Mouse (Mus musculus) megakaryocyte progenitor cell, adult 5-6 weeks (primary cell): Measurements from ENCODE around the gene Alyref. TPM values are rescaled to one million over a fixed set of nuclear protein-coding genes. Genes with fewer than 3 reads are reported as not detected.
"Not testable (repeated sequence)": the region's sequence is repeated elsewhere in the genome, so short reads cannot be mapped to it uniquely, and the experiment has no call there.

Source experiments
- ATAC-seq: replicated peaks from 2 replicates; pipeline ENCODE4 v1.8.0; 2016; ENCODE audit warnings: mild to moderate bottlenecking, moderate TSS enrichment, inconsistent platforms; ENCODE audit not compliant: poor library complexity
- total RNA-seq, 2 experiments: library from RNA; stranded (forward) in 1 of 2; stranded (reverse) in 1 of 2; fragments of 157-497, 149-512 nt in 1 of 2; fragments of 200-1000 nt in 1 of 2; gene quantifications; 2 replicates each; pipeline versions ENCODE4 v1.2.3 to v1.2.4; 2015 to 2017

The Alyref gene
- total RNA-seq, 2 experiments from 2014 or later: 227 to 266 TPM

DNA sequence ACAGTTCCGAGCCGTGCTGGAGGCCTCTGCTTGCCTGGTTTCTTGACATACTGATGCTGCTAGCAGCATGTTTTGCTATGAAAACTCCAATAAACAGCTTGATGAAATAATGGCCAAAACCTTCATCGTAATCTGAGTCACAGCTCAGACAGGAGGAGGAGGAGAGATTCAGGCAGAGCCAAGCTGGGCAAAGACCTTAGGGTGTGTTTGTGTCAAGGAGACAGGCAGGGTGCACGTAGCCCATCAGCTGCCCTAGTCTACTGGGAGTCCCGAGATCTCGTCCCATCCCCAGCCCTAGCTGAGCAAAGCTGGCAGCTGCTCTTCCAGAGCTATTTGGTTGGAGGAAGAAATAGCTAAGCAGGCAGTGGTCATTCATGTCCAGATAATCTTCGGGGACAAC is 7.5 kb upstream of the Alyref start:
- no peak for ATAC-seq

- no peak for ATAC-seq
These were observed 5.4 kb upstream of the Alyref start for GRCm38 (mm10) chr11:120603545-120603944.

DNA sequence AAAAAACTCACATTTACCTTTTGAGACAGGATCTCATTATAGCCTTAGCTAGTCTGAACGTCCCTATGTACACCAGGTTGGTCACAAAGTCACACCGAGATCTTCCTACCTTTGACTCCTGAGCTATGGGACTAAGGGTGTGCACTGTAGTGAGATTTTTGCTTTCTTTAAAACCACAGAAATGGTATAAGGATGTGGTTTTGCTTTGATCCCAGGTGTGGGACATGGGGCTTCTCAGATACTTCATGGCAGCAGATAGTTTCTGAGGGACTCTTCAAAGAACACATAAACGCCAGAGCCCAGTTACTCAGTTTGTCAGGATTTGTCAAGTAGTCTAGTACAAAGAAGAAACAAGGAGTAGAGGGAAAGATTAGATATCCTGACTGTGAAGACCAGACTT is 2.6 kb upstream of the Alyref start:
- no peak for ATAC-seq

- ATAC-seq: no peak
These were observed 905 bp upstream of the Alyref start for GRCm38 (mm10) chr11:120598990-120599549.

DNA sequence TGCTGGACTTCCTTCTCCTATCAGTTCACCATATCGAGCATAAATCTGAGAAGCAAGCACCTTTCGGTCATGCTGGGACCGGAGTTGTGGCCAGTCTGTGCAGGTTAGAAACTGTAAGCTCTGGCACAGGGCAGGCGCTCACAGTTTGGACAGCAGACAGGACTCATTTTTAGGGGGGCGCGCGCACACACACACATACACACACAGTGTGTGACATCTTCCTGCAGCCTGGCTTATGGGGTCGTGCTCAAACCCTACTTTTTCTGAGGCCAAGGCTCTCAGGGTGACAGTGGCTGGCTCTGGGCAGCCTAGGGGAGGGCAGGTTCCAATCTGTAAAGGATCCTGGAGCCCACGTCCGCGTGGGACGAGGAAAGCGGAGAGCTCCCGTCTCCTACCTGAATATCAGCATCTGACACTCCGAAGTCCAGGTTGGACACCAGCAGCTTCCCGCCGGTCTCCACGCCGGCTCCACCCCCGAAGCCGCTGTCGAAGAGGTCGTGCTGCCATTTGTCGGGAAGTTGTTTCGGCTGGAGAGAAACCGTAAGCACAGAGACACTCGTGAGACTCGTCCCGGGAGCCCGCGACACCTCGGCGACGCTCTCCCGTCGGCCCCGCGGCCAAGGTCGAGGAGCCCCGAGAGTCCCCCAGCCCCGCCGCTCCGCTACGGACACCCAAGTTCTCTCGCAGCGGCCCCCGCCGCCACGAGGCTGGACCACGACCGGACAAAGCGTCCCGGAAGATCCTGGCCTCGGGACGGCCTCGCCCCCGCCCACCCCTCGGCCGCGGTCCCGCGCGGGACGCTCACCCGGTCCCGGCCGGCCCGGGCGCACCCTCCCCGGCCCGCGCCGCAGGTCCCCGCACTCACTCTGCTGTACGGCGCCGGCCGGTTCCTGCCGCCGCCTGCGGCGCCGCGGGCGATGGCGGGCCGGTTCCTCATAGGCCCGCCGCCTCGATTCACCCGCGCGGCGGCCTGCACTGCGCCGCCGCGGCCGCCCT is 627 bp downstream of the Alyref start:
- 0 out of 2 replicates have a peak, but pooled peaks have one; percentile 4 for ATAC-seq

DNA sequence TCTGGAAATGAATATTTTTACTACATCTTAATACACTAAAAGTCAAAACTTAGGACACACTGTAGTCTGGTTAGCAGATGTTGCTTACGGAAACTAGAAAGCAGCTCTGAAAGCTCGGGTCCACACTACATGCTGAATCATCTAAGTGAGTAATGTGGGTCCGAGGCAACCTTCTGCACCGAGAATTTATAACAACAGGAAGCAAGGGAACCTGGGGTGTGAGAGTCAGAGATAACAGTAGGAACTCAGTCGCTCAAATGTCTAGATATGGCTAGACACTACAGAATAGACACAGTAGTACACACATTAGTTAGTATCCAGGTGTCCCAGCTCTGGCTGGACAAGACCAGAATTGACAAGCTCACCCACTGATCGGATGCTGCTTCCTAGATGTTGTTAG is 9.6 kb downstream of the Alyref start:
- peak; percentile 81 for ATAC-seq

DNA sequence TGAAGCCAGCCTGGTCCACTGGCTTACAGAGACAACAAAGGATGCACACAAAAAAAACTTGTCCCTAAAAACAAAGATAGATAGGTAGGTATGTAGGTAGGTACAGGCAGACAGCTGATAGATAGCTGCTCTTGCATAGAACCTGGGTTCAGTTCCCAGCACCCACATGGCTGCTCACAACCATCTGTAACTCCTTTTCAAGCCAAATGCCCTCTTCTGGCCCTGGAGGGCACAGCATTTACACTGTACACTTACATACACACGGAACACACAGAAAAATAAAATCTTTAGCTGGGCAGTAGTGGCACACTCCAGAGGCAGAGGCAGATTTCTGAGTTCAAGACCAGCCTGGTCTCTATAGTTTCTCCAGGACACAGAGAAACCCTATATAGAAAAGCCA is 14.2 kb downstream of the Alyref start:
- ATAC-seq: no peak

GRCm38 (mm10) chr11:120582982-120583293 is 15.2 kb downstream of the Alyref start:
- ATAC-seq: not testable (repeated sequence)

GRCm38 (mm10) chr11:120582268-120582981 is 15.7 kb downstream of the Alyref start:
- peak; percentile 40 for ATAC-seq

- peak; percentile 50 for ATAC-seq
These were observed 16.5 kb downstream of the Alyref start, which contains the start of gene Arhgdia for GRCm38 (mm10) chr11:120581490-120582267. Arhgdia (minus strand) TSS chr11:120581624.

GRCm38 (mm10) chr11:120580871-120581331 is 17.3 kb downstream of the Alyref start:
- ATAC-seq: 0 out of 2 replicates have a peak, but pooled peaks have one; percentile 15

GRCm38 (mm10) chr11:120580190-120580589 is 18.0 kb downstream of the Alyref start:
- no peak for ATAC-seq

DNA sequence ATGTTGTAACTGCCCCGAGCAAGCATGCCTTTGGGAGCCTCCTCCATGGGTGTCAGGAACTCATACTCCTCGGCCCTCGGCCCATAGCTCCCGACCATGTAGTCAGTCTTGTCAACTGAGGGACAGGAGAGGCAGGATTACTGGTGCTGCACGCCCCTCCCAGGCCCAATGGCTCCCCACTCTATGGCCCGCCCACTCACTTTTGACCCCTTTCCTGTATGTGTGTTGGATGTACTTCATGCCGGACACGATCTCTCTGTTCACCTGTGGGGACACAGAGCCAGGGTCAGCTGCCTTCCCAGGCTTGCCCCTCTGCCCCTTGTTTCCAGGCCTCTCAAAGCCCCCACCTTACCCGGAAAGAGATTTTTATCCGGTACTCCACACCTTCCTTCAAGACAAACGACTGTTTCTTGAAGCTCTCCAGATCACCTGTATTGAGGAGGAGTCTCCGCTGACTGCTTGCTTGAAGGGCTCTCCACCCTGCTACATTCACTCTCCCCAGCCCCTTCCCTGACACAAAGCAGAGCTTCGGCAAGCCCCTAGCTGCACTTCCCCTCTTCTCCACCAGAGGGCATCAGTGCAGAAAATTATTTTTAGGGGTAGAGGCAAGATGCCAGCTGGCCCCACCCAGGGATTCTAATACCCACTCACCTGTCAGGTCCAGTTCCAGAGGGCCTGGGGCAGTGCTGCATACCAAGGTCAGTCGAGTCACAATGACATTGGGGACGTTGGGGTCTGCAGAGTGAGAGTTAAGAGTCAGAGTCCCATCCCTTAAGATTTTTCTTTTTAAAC is 18.7 kb downstream of the Alyref start:
- ATAC-seq: peak; percentile 36

GRCm38 (mm10) chr11:120578694-120579243 is 19.4 kb downstream of the Alyref start:
- ATAC-seq: no peak

DNA sequence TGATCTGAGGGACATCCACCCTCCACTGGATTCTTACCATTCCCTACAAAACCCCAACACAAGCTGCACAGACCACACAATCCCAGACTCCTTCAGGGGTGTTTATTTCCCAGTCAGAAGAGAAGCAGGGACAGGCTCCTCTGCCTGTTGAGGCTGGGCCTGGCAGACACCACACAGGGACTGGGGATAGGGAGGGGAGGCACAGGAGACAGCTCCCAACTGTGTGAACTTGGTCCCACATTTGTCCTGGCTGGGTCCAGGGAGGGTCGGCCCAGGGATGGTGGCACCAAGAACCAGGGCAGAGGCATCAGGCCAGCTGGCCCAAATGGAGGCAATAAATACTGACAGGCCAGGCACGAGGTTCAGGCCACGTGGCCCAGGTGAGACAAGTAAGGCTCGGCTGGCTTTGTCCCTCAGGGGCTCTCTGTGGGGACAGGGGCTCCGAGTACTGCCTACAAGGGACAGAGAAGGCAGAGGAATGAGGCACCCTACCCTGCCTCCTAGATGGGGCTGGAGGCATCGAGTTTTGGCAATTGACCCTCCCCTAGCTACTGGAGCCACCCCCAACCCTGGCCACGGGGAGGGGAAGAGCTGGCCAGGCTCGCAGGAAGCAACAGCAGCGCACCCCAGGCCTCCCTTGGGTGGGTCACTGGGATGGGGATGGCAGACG is 20.0 kb downstream of the Alyref start:
- no peak for ATAC-seq

DNA sequence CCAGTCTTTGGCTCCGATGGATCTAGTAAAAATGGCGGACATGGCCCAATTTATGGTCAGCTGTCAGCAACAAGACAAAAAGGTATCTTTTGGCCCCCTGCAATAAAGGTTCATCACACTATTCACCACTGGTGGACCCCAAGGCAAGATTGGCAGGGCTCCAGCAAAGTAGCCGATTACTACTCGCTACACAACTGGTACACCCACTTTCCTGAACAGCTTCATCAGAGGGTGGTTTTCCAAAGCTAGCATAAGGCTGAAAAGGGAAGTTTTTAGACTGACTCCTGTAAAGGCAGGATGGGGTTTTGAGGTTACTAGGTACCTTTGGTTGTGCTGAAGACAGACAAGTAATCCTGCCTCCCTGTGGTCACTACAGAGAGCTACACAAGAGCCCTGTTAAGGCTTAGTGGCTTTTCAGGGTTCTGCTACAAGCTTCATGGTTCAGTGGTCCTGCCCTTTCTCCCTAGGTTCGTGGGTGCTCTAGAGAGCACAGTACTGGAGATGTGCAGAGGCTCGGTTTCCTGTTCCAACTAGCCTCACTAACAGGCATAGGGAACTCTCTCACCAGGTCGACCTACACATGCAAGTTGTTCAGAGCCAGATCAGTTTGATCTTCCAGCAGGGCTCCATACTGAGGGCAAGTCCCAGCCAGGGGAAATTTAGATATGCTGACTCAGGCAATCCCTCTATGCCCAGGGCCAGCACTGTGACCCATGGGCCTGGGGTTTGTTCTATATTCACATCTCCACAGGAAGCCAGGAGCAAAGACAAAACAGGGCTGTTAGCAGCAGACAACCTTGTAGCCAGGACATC is 20.7 kb downstream of the Alyref start:
- ATAC-seq: no peak

DNA sequence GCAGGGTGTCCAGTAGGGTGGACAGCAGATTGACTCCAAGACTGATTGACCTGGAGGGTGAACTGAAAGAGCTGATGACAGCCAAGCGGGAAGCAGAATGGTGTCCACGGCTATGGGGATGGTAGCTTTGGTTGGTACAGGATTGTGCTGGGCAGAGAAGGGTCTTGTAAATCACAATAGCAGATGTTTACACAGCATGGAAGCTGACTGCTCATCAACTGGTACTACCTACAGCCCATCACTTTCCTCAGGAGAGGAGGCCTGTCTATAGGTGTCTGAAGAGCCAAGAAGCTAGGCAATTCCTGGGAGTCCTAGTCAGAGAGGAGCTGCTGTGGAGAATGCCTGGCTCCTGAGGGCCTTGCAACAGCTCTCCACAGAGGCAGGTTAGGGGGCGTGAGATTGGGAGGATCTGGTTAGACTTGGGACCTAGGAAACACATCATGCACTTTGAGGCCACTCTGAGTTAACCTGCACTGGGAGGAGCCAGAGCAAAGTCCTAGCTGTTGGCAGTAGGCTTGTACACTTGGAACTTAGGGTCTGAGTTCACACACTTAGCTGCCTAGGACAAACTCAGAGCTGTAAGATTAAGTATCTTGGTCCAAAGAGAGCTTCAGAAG is 21.7 kb downstream of the Alyref start:
- no peak for ATAC-seq

- no peak for ATAC-seq
These were observed 22.2 kb downstream of the Alyref start for GRCm38 (mm10) chr11:120575940-120576339.
